Mouse (Mus musculus) MEL (cell line): ENCODE results near the gene Sacs.

Experiments
- CTCF ChIP-seq, 3 experiments: IDR thresholded peaks in 2 of 3; conservative IDR thresholded peaks in 1 of 3; 2 replicates each; pipeline ENCODE4 v1.5.1; 2011 to 2012; ENCODE audit warnings: low read length in 3 of 3, low read depth in 2 of 3, mild to moderate bottlenecking in 2 of 3, improper control_type of control experiment in 1 of 3, inconsistent platforms in 1 of 3, mixed read lengths in 1 of 3, moderate library complexity in 1 of 3; ENCODE audit not compliant: control insufficient read depth in 1 of 3, insufficient read depth in 1 of 3, poor library complexity in 1 of 3, severe bottlenecking in 1 of 3
- GATA1 ChIP-seq: IDR thresholded peaks from 2 replicates; pipeline ENCODE4 v1.6.1; 2011; ENCODE audit warnings: low read depth, low read length, improper control_type of control experiment
- JUND ChIP-seq: IDR thresholded peaks from 2 replicates; pipeline ENCODE4 v1.6.1; 2011; ENCODE audit warnings: low read depth, mild to moderate bottlenecking, improper control_type of control experiment, low read length
- MAFK ChIP-seq: IDR thresholded peaks from 2 replicates; pipeline ENCODE4 v1.6.1; 2011; ENCODE audit warnings: low read depth, mild to moderate bottlenecking, low read length, improper control_type of control experiment, borderline replicate concordance
- MAX ChIP-seq: IDR thresholded peaks from 2 replicates; pipeline ENCODE4 v1.6.1; 2011; ENCODE audit warnings: low read length, improper control_type of control experiment
- MXI1 ChIP-seq: IDR thresholded peaks from 2 replicates; pipeline ENCODE4 v1.6.1; 2011; ENCODE audit warnings: mild to moderate bottlenecking, low read depth, low read length, improper control_type of control experiment
- POLR2A ChIP-seq, 2 experiments: IDR thresholded peaks; 2 replicates each; pipeline ENCODE4 v1.6.1; 2011 to 2012; ENCODE audit warnings: low read length in 2 of 2, mild to moderate bottlenecking in 2 of 2, control low read depth in 1 of 2, improper control_type of control experiment in 1 of 2, low read depth in 1 of 2, moderate library complexity in 1 of 2; ENCODE audit not compliant: control insufficient read depth in 1 of 2, insufficient read depth in 1 of 2, poor library complexity in 1 of 2
- TAL1 ChIP-seq: IDR thresholded peaks from 2 replicates; pipeline ENCODE4 v1.6.1; 2012; ENCODE audit warnings: mild to moderate bottlenecking, inconsistent platforms, low read length, moderate library complexity, mixed read lengths
- ZMIZ1 ChIP-seq: IDR thresholded peaks from 2 replicates; pipeline ENCODE4 v1.6.1; 2012; ENCODE audit warnings: low read depth, mild to moderate bottlenecking, inconsistent platforms, low read length, improper control_type of control experiment, moderate library complexity
- ZNF384 ChIP-seq: IDR thresholded peaks from 2 replicates; pipeline ENCODE4 v1.6.1; 2012; ENCODE audit warnings: low read depth, mild to moderate bottlenecking, inconsistent platforms, low read length, improper control_type of control experiment

DNA sequence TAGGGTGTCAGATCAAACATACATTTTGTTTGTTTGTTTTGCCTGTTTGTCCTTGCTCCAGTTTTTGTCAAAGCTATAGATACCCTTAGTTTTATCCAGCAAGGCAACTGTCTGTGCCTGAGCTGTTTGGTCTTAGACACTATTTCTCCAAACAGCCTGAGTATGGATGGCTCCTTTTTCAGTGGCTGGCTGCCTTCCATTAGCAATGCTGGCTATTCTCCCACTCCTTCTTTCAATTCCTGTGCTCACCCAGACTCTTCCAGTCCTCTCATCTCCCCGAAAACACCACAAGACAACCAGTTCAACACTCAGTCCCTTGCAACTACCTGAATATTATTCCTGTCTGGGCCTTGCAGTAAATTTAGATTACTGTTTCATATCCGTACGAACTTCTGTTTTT lies 46.2 kb upstream of the Sacs start:
- TF ChIP-seq GATA1 = no peak
- TF ChIP-seq ZMIZ1 = no peak
- TF ChIP-seq MAFK = no peak
- TF ChIP-seq POLR2A (IDR thresholded peaks at IDR 0.05; ENCODE audit: control insufficient read depth in 1 of 2, insufficient read depth in 1 of 2, low read depth in 1 of 2, low read length in 2 of 2, poor library complexity in 1 of 2) = no peak
- no peak for TF ChIP-seq MAX
- no peak for TF ChIP-seq JUND
- TF ChIP-seq MXI1 = no peak
- no peak for TF ChIP-seq ZNF384
- no peak for TF ChIP-seq CTCF (IDR thresholded peaks at IDR 0.05 in 2 of 3, conservative IDR thresholded peaks at IDR 0.05 in 1 of 3; ENCODE audit: control insufficient read depth in 1 of 3, insufficient read depth in 1 of 3, low read depth in 2 of 3, low read length in 3 of 3, poor library complexity in 1 of 3, severe bottlenecking in 1 of 3)
- TF ChIP-seq TAL1 = no peak
